Mouse (Mus musculus): ENCODE results near the gene Brd7. TPM values are rescaled to one million over a fixed set of nuclear protein-coding genes. Genes with fewer than 3 reads are reported as not detected.
A peak's percentile ranks its signal among the peaks of the same experiment; 100 is the strongest.

Gene Brd7
- polyA plus RNA-seq, 2 experiments, result 27.5 to 35.5 TPM

DNA sequence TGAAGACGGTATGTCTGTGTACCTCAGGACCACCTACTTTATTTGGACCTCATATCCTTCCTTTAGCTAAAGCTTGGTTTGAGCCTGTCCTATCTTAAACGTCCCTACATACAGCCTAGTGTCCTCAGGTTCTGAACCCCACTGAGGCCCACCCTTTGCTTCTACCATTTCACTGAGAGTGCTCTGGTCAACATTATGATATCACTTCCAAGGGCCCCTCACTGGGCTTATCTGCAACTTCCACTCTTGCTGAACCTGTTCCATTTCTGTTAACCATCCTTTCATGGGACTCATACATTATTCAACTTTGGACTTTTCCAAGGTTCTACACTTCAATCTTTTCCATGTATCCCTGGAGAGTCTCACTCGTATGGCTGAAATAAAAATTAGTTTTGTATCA is 27.0 kb downstream of the Brd7 start:
- no peaks in the 10 kb centered on the region for H3K27me3 ChIP-seq (ENCODE audit: control insufficient read depth, insufficient read depth, low read length)
- peaks cover 61% of the 10 kb centered on the region for H3K36me3 ChIP-seq (replicated peaks; ENCODE audit: control insufficient read depth, insufficient read depth, low read depth)
- ATAC-seq (ENCODE audit: insufficient read depth) (peak; percentile 90), DNase-seq (ENCODE audit: low read depth in 3 of 3, low spot score in 3 of 3) (peak; percentile 24 to 52 (median 46))
- peaks cover 22 to 24% of the 10 kb centered on the region in 2 experiments for H3K4me1 ChIP-seq (replicated peaks; ENCODE audit: control insufficient read depth in 2 of 2, insufficient read depth in 2 of 2, low read length in 1 of 2)
- WGBS (ENCODE audit: insufficient replicate concordance), result 29% methylated on average over 3 of the region's 3 CpGs
- H3K4me3 ChIP-seq (ENCODE audit: insufficient read depth in 1 of 2, low read depth in 2 of 2, low read length in 2 of 2), result no peak overlapping the region
- H3K9ac ChIP-seq (replicated peaks), result peak overlapping the region; percentile 15; the same call in 1 of the 2 replicates
- no peaks in the 10 kb centered on the region for H3K9me3 ChIP-seq (ENCODE audit: control insufficient read depth, low read length)
- H3K27ac ChIP-seq, result peak overlapping the region; percentile 78
- peak overlapping the region; percentile 40 for H3K4me2 ChIP-seq (ENCODE audit: low read depth)
- no peak for TF ChIP-seq CTCF (IDR thresholded peaks at IDR 0.05; ENCODE audit: low read depth)
- peak; percentile 57 for TF ChIP-seq EP300 (IDR thresholded peaks at IDR 0.05; ENCODE audit: low read depth)

- TF ChIP-seq CTCF (IDR thresholded peaks at IDR 0.05; ENCODE audit: low read depth), result no peak
- no peak for TF ChIP-seq EP300 (IDR thresholded peaks at IDR 0.05; ENCODE audit: low read depth)
- ATAC-seq (ENCODE audit: insufficient read depth) (peak; percentile 67; the same call in 1 of the 2 replicates), DNase-seq (ENCODE audit: low read depth in 3 of 3, low spot score in 3 of 3) (peak in 2 of 3 experiments; percentile 14 to 30)
- H3K4me1 ChIP-seq (replicated peaks; ENCODE audit: control insufficient read depth in 2 of 2, insufficient read depth in 2 of 2, low read length in 1 of 2), result peaks cover 22 to 24% of the 10 kb centered on the region in 2 experiments
- H3K9ac ChIP-seq (replicated peaks), result peak overlapping the region; percentile 15
- H3K4me2 ChIP-seq (ENCODE audit: low read depth), result peak overlapping the region; percentile 40
- H3K4me3 ChIP-seq (ENCODE audit: insufficient read depth in 1 of 2, low read depth in 2 of 2, low read length in 2 of 2), result no peak overlapping the region
- peaks cover 64% of the 10 kb centered on the region for H3K36me3 ChIP-seq (replicated peaks; ENCODE audit: control insufficient read depth, insufficient read depth, low read depth)
- H3K9me3 ChIP-seq (ENCODE audit: control insufficient read depth, low read length), result no peaks in the 10 kb centered on the region
- 84% methylated on average over 2 of the region's 2 CpGs for WGBS (ENCODE audit: insufficient replicate concordance)
- H3K27ac ChIP-seq, result peak overlapping the region; percentile 78
- no peaks in the 10 kb centered on the region for H3K27me3 ChIP-seq (ENCODE audit: control insufficient read depth, insufficient read depth, low read length)
These were observed 27.6 kb downstream of the Brd7 start for GRCm38 (mm10) chr8:88334384-88334783.

- Histone ChIP-seq H3K27me3 (ENCODE audit: control insufficient read depth, insufficient read depth, low read length) (no peaks in the 10 kb centered on the region), H3K9ac (replicated peaks) (no peak overlapping the region), H3K4me1 (replicated peaks; ENCODE audit: control insufficient read depth in 2 of 2, insufficient read depth in 2 of 2, low read length in 1 of 2) (peaks cover 19 to 21% of the 10 kb centered on the region in 2 experiments), H3K4me2 (ENCODE audit: low read depth) (no peak overlapping the region), H3K36me3 (replicated peaks; ENCODE audit: control insufficient read depth, insufficient read depth, low read depth) (peaks cover 78% of the 10 kb centered on the region), H3K4me3 (ENCODE audit: insufficient read depth in 1 of 2, low read depth in 2 of 2, low read length in 2 of 2) (no peak overlapping the region), H3K9me3 (ENCODE audit: control insufficient read depth, low read length) (no peaks in the 10 kb centered on the region), H3K27ac (no peak overlapping the region)
- WGBS (ENCODE audit: insufficient replicate concordance), result 65% methylated on average over 3 of the region's 3 CpGs
- DNase-seq (ENCODE audit: low read depth in 3 of 3, low spot score in 3 of 3) (no peak), ATAC-seq (ENCODE audit: insufficient read depth) (no peak)
- TF ChIP-seq CTCF (IDR thresholded peaks at IDR 0.05; ENCODE audit: low read depth) (no peak), EP300 (IDR thresholded peaks at IDR 0.05; ENCODE audit: low read depth) (no peak)
These were observed 31.2 kb downstream of the Brd7 start for GRCm38 (mm10) chr8:88330816-88331215.

GRCm38 (mm10) chr8:88328689-88329088 is 33.3 kb downstream of the Brd7 start:
- H3K36me3 ChIP-seq (replicated peaks; ENCODE audit: control insufficient read depth, insufficient read depth, low read depth), result peaks cover 95% of the 10 kb centered on the region
- peaks cover 0 to under 1% of the 10 kb centered on the region in 2 experiments; a peak in 2 of 4 replicates for H3K4me1 ChIP-seq (replicated peaks; ENCODE audit: control insufficient read depth in 2 of 2, insufficient read depth in 2 of 2, low read length in 1 of 2)
- no peak for TF ChIP-seq EP300 (IDR thresholded peaks at IDR 0.05; ENCODE audit: low read depth)
- TF ChIP-seq CTCF (IDR thresholded peaks at IDR 0.05; ENCODE audit: low read depth), result no peak
- ATAC-seq (ENCODE audit: insufficient read depth), result no peak
- no peak overlapping the region for H3K27ac ChIP-seq
- no peaks in the 10 kb centered on the region for H3K9me3 ChIP-seq (ENCODE audit: control insufficient read depth, low read length)
- H3K9ac ChIP-seq (replicated peaks), result no peak overlapping the region
- DNase-seq (ENCODE audit: low read depth in 3 of 3, low spot score in 3 of 3), result no peak
- 87% methylated on average over 6 of the region's 6 CpGs for WGBS (ENCODE audit: insufficient replicate concordance)
- no peaks in the 10 kb centered on the region for H3K27me3 ChIP-seq (ENCODE audit: control insufficient read depth, insufficient read depth, low read length)
- no peak overlapping the region for H3K4me3 ChIP-seq (ENCODE audit: insufficient read depth in 1 of 2, low read depth in 2 of 2, low read length in 2 of 2)
- no peak overlapping the region for H3K4me2 ChIP-seq (ENCODE audit: low read depth)

DNA sequence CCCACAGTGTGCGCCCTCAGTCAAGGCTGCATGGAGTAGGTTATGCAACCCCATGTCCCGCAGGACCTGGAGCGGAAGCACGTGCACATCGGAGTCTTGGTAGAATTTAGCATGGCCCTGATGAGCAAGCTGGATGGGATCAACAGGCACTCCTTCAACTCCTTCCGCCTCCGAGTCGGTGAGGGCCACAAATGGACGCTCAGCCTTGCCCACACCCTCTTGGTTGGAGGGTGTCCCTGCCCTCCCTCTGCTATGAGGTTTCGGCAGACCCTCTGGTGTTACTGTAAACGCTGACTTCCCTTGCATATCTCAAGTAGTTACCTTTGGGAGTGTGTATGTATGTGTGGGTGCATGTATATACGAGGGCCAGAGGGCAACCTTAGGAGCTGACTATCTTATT is 35.7 kb downstream of the Brd7 start:
- 91% methylated on average over 12 of the region's 12 CpGs for WGBS (ENCODE audit: insufficient replicate concordance)
- DNase-seq (ENCODE audit: low read depth in 3 of 3, low spot score in 3 of 3) (no peak), ATAC-seq (ENCODE audit: insufficient read depth) (no peak)
- H3K4me1 ChIP-seq (replicated peaks; ENCODE audit: control insufficient read depth in 2 of 2, insufficient read depth in 2 of 2, low read length in 1 of 2), result no peaks in the 10 kb centered on the region
- no peak overlapping the region for H3K4me3 ChIP-seq (ENCODE audit: insufficient read depth in 1 of 2, low read depth in 2 of 2, low read length in 2 of 2)
- H3K9me3 ChIP-seq (ENCODE audit: control insufficient read depth, low read length), result no peaks in the 10 kb centered on the region
- no peak overlapping the region for H3K27ac ChIP-seq
- TF ChIP-seq CTCF (IDR thresholded peaks at IDR 0.05; ENCODE audit: low read depth), result no peak
- TF ChIP-seq EP300 (IDR thresholded peaks at IDR 0.05; ENCODE audit: low read depth), result no peak
- no peaks in the 10 kb centered on the region for H3K27me3 ChIP-seq (ENCODE audit: control insufficient read depth, insufficient read depth, low read length)
- H3K36me3 ChIP-seq (replicated peaks; ENCODE audit: control insufficient read depth, insufficient read depth, low read depth), result peaks cover 98% of the 10 kb centered on the region
- no peak overlapping the region for H3K9ac ChIP-seq (replicated peaks)
- no peak overlapping the region for H3K4me2 ChIP-seq (ENCODE audit: low read depth)

Measured in liver, embryonic 14.5 days (tissue).